Mouse (Mus musculus): Measurements from ENCODE around the gene Kl. TPM values are rescaled to one million over a fixed set of nuclear protein-coding genes. Genes with fewer than 3 reads are reported as not detected.

Gene Kl
- polyA plus RNA-seq, 1 experiment = not detected

GRCm38 (mm10) chr5:150919961-150920360, 32.4 kb upstream of the Kl start:
- Histone ChIP-seq H3K4me1 (ENCODE audit: control insufficient read depth, insufficient read depth, low read length) (no peaks in the 10 kb centered on the region), H3K4me3 (ENCODE audit: insufficient read depth, low read depth, low read length) (no peak overlapping the region), H3K27ac (ENCODE audit: insufficient read depth, low read depth, low read length) (no peak overlapping the region)
- no peak for TF ChIP-seq CTCF (IDR thresholded peaks at IDR 0.05; ENCODE audit: insufficient read depth, low read depth, low read length)
- TF ChIP-seq POLR2A (IDR thresholded peaks at IDR 0.05; ENCODE audit: insufficient read depth, low read depth, low read length) = no peak
- WGBS = 66% methylated on average over 2 of the region's 2 CpGs

GRCm38 (mm10) chr5:150929406-150929805, 23.0 kb upstream of the Kl start:
- TF ChIP-seq CTCF (IDR thresholded peaks at IDR 0.05; ENCODE audit: insufficient read depth, low read depth, low read length) (no peak), POLR2A (IDR thresholded peaks at IDR 0.05; ENCODE audit: insufficient read depth, low read depth, low read length) (no peak)
- WGBS = 83% methylated on average over 2 of the region's 2 CpGs

GRCm38 (mm10) chr5:150932596-150932995, 19.8 kb upstream of the Kl start:
- 48% methylated on average over 2 of the region's 2 CpGs for WGBS
- Histone ChIP-seq H3K4me3 (ENCODE audit: insufficient read depth, low read depth, low read length) (no peak overlapping the region), H3K27ac (ENCODE audit: insufficient read depth, low read depth, low read length) (no peak overlapping the region), H3K4me1 (ENCODE audit: control insufficient read depth, insufficient read depth, low read length) (peaks cover 2% of the 10 kb centered on the region; the same call in 1 of the 2 replicates)
- TF ChIP-seq CTCF (IDR thresholded peaks at IDR 0.05; ENCODE audit: insufficient read depth, low read depth, low read length) (no peak), POLR2A (IDR thresholded peaks at IDR 0.05; ENCODE audit: insufficient read depth, low read depth, low read length) (no peak)

More at GRCm38 (mm10) chr5:150929406-150929805, 23.0 kb upstream of the Kl start:
- H3K4me1 ChIP-seq (ENCODE audit: control insufficient read depth, insufficient read depth, low read length) = no peaks in the 10 kb centered on the region
- H3K27ac ChIP-seq (ENCODE audit: insufficient read depth, low read depth, low read length) = no peak overlapping the region
- H3K4me3 ChIP-seq (ENCODE audit: insufficient read depth, low read depth, low read length) = no peak overlapping the region

- no peak for TF ChIP-seq POLR2A (IDR thresholded peaks at IDR 0.05; ENCODE audit: insufficient read depth, low read depth, low read length)
- H3K4me3 ChIP-seq (ENCODE audit: insufficient read depth, low read depth, low read length) = no peak overlapping the region
- no peak overlapping the region for H3K27ac ChIP-seq (ENCODE audit: insufficient read depth, low read depth, low read length)
- 27% methylated on average over 5 of the region's 5 CpGs for WGBS
- peaks cover 2% of the 10 kb centered on the region; the same call in 1 of the 2 replicates for H3K4me1 ChIP-seq (ENCODE audit: control insufficient read depth, insufficient read depth, low read length)
Measured at GRCm38 (mm10) chr5:150936213-150936612, 16.2 kb upstream of the Kl start.

- TF ChIP-seq POLR2A (IDR thresholded peaks at IDR 0.05; ENCODE audit: insufficient read depth, low read depth, low read length) = no peak
- TF ChIP-seq CTCF (IDR thresholded peaks at IDR 0.05; ENCODE audit: insufficient read depth, low read depth, low read length) = no peak
- H3K27ac ChIP-seq (ENCODE audit: insufficient read depth, low read depth, low read length) = no peak overlapping the region
- H3K4me1 ChIP-seq (ENCODE audit: control insufficient read depth, insufficient read depth, low read length) = peaks cover 2% of the 10 kb centered on the region; the same call in 1 of the 2 replicates
- WGBS = 69% methylated on average over 4 of the region's 4 CpGs
- no peak overlapping the region for H3K4me3 ChIP-seq (ENCODE audit: insufficient read depth, low read depth, low read length)
Measured at GRCm38 (mm10) chr5:150936807-150937206, 15.6 kb upstream of the Kl start.

GRCm38 (mm10) chr5:150937501-150937900, 14.9 kb upstream of the Kl start:
- WGBS = 73% methylated on average over 2 of the region's 2 CpGs
- no peak overlapping the region for H3K27ac ChIP-seq (ENCODE audit: insufficient read depth, low read depth, low read length)
- H3K4me3 ChIP-seq (ENCODE audit: insufficient read depth, low read depth, low read length) = no peak overlapping the region
- TF ChIP-seq POLR2A (IDR thresholded peaks at IDR 0.05; ENCODE audit: insufficient read depth, low read depth, low read length) (no peak), CTCF (IDR thresholded peaks at IDR 0.05; ENCODE audit: insufficient read depth, low read depth, low read length) (no peak)
- H3K4me1 ChIP-seq (ENCODE audit: control insufficient read depth, insufficient read depth, low read length) = peaks cover 2% of the 10 kb centered on the region; the same call in 1 of the 2 replicates

GRCm38 (mm10) chr5:150945576-150945975, 6.8 kb upstream of the Kl start:
- no peaks in the 10 kb centered on the region for H3K4me1 ChIP-seq (ENCODE audit: control insufficient read depth, insufficient read depth, low read length)
- H3K27ac ChIP-seq (ENCODE audit: insufficient read depth, low read depth, low read length) = no peak overlapping the region
- 99% methylated on average over 2 of the region's 2 CpGs for WGBS
- TF ChIP-seq CTCF (IDR thresholded peaks at IDR 0.05; ENCODE audit: insufficient read depth, low read depth, low read length) = no peak
- TF ChIP-seq POLR2A (IDR thresholded peaks at IDR 0.05; ENCODE audit: insufficient read depth, low read depth, low read length) = no peak
- no peak overlapping the region for H3K4me3 ChIP-seq (ENCODE audit: insufficient read depth, low read depth, low read length)

- no peak overlapping the region for H3K27ac ChIP-seq (ENCODE audit: insufficient read depth, low read depth, low read length)
- H3K4me1 ChIP-seq (ENCODE audit: control insufficient read depth, insufficient read depth, low read length) = peaks cover 15% of the 10 kb centered on the region
- H3K4me3 ChIP-seq (ENCODE audit: insufficient read depth, low read depth, low read length) = no peak overlapping the region
- WGBS = 88% methylated on average over 3 of the region's 3 CpGs
- TF ChIP-seq POLR2A (IDR thresholded peaks at IDR 0.05; ENCODE audit: insufficient read depth, low read depth, low read length) (no peak), CTCF (IDR thresholded peaks at IDR 0.05; ENCODE audit: insufficient read depth, low read depth, low read length) (no peak)
Measured at GRCm38 (mm10) chr5:150949131-150949530, 3.3 kb upstream of the Kl start.

GRCm38 (mm10) chr5:150951325-150951724, 1.1 kb upstream of the Kl start:
- H3K27ac ChIP-seq (ENCODE audit: insufficient read depth, low read depth, low read length) = no peak overlapping the region
- TF ChIP-seq POLR2A (IDR thresholded peaks at IDR 0.05; ENCODE audit: insufficient read depth, low read depth, low read length) = no peak
- TF ChIP-seq CTCF (IDR thresholded peaks at IDR 0.05; ENCODE audit: insufficient read depth, low read depth, low read length) = no peak
- peaks cover 15% of the 10 kb centered on the region for H3K4me1 ChIP-seq (ENCODE audit: control insufficient read depth, insufficient read depth, low read length)
- no peak overlapping the region for H3K4me3 ChIP-seq (ENCODE audit: insufficient read depth, low read depth, low read length)
- 82% methylated on average over 7 of the region's 7 CpGs for WGBS

Data from olfactory bulb, adult 2 months (tissue).